Mouse (Mus musculus) erythroblast, embryonic 14.5 days (primary cell): ENCODE measurements around the gene Pitpnm2.

Experiments used
- GATA1 ChIP-seq: IDR thresholded peaks from 2 replicates; pipeline ENCODE4 v1.6.1; 2012; ENCODE audit warnings: low read length, inconsistent platforms, mixed read lengths
- TAL1 ChIP-seq: IDR thresholded peaks from 3 replicates; pipeline ENCODE4 v1.6.1; 2012; ENCODE audit warnings: low read length, inconsistent platforms, mixed read lengths

DNA sequence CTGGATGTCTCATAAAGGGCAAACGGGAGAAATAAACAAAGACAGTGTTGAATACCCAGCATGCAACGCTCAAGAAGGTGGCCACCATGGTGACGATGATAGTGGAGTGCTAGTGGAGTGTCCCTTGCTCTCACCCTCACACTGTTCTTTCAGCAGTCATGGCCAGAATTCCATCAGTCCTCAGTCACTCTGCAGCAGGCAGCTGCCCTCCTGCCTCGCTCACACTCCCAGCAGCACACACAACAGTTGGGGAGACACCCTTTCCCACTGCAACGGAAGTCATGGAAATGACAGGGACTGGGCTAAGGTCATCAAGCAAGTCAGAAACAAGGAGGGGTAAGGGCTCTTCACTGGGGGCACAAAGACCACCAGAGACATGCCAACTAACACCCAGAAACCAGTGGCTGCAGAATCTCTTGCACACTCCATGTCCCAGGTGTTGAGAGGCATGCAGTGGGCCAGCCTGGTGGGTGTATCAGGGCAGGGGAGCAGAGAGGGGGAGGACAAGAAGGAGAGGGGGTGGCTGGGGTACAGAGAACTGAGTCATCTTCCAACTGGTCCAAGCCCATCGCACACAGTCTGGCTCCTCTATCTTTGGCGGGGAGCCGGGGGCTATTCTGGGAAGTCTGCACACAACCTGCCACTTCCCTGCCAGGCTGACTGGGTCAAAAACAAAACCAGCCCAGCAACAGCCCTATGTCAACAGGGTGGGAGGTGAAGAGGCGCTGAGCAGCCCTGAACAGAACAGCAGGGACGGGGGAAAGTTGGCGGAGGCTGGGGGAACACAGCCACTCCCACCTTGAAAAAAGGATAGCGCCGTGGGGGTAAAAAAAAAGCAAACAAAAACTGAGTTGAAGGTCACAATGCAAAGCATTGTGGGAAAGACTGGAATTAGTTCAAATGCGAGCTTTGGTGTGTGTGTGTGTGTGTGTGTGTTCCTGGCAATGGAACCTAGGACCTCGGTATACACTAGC, 76.3 kb downstream of the Pitpnm2 start:
- TF ChIP-seq GATA1 (no peak), TAL1 (no peak)
